Mouse (Mus musculus) CH12.LX (cell line): ENCODE measurements around the gene Chic2. TPM values are rescaled to one million over a fixed set of nuclear protein-coding genes. Genes with fewer than 3 reads are reported as not detected.

Experiments used
- DNase-seq: peaks from one replicate; pipeline ENCODE4 v3.0.0-alpha.2; 2013; ENCODE audit errors: extremely low read depth
- H3K27ac ChIP-seq: 2 replicates; pipeline ENCODE4 v1.5.1; 2012; ENCODE audit warnings: low read depth, mild to moderate bottlenecking, control low read depth, moderate library complexity; ENCODE audit not compliant: insufficient read depth
- H3K27me3 ChIP-seq: replicated peaks from 2 replicates; pipeline ENCODE3; 2012; ENCODE audit warnings: inconsistent platforms
- H3K36me3 ChIP-seq, 2 experiments: replicated peaks in 1 of 2; 2 replicates each; pipeline versions ENCODE3 to v1.6.1; 2012; ENCODE audit warnings: inconsistent platforms in 1 of 2, low read length in 1 of 2, mild to moderate bottlenecking in 1 of 2, mixed read lengths in 1 of 2, moderate library complexity in 1 of 2; ENCODE audit not compliant: control insufficient read depth in 1 of 2, insufficient read depth in 1 of 2
- H3K4me1 ChIP-seq, 2 experiments: 2 replicates each; pipeline ENCODE4 v1.6.1; 2012; ENCODE audit warnings: inconsistent platforms in 1 of 2, moderate library complexity in 1 of 2; ENCODE audit not compliant: insufficient read depth in 2 of 2, control insufficient read depth in 1 of 2
- H3K4me2 ChIP-seq: 2 replicates; pipeline ENCODE4 v1.6.1; 2012; ENCODE audit warnings: low read depth, mild to moderate bottlenecking, control low read depth; ENCODE audit not compliant: poor library complexity, insufficient read depth, severe bottlenecking
- H3K4me3 ChIP-seq, 3 experiments: fragments of 150-350 bp in 1 of 3; sonication (generic) in 1 of 3; replicated peaks in 1 of 3; 2 replicates each; pipeline versions ENCODE3 to v1.5.1; 2011 to 2012; ENCODE audit warnings: low read depth in 2 of 3, low read length in 2 of 3, mild to moderate bottlenecking in 2 of 3, moderate library complexity in 2 of 3, control low read depth in 1 of 3, improper control_type of control experiment in 1 of 3, inconsistent platforms in 1 of 3, mixed read lengths in 1 of 3; ENCODE audit not compliant: poor library complexity in 1 of 3
- H3K79me2 ChIP-seq: replicated peaks from 2 replicates; pipeline ENCODE4 v1.6.1; 2012; ENCODE audit warnings: mild to moderate bottlenecking, moderate library complexity; ENCODE audit not compliant: control insufficient read depth, poor library complexity, insufficient read depth, severe bottlenecking; ENCODE audit errors: extremely low read depth
- H3K9ac ChIP-seq: 2 replicates; pipeline ENCODE4 v1.6.1; 2012; ENCODE audit warnings: low read depth, mild to moderate bottlenecking, control low read depth, moderate library complexity; ENCODE audit not compliant: insufficient read depth
- H3K9me3 ChIP-seq: replicated peaks from 2 replicates; pipeline ENCODE3; 2012; ENCODE audit warnings: low read length, inconsistent platforms, mixed read lengths
- CHD1 ChIP-seq: IDR thresholded peaks from 2 replicates; pipeline ENCODE4 v1.6.1; 2012; ENCODE audit warnings: low read depth, low read length, improper control_type of control experiment, inconsistent platforms
- CHD2 ChIP-seq: IDR thresholded peaks from 2 replicates; pipeline ENCODE4 v1.6.1; 2011; ENCODE audit warnings: low read length, improper control_type of control experiment
- ELF1 ChIP-seq: IDR thresholded peaks from 2 replicates; pipeline ENCODE4 v1.6.1; 2014; ENCODE audit warnings: low read depth, mild to moderate bottlenecking, inconsistent platforms, low read length, improper control_type of control experiment
- EP300 ChIP-seq: IDR thresholded peaks from 2 replicates; pipeline ENCODE4 v1.6.1; 2011; ENCODE audit warnings: low read length, improper control_type of control experiment
- ETS1 ChIP-seq: conservative IDR thresholded peaks from 2 replicates; pipeline ENCODE4 v1.6.1; 2012; ENCODE audit warnings: low read depth, mild to moderate bottlenecking, inconsistent platforms, low read length, improper control_type of control experiment, moderate library complexity
- HCFC1 ChIP-seq: IDR thresholded peaks from 2 replicates; pipeline ENCODE4 v1.6.1; 2012; ENCODE audit warnings: low read depth, mild to moderate bottlenecking, inconsistent platforms, low read length, improper control_type of control experiment
- IRF4 ChIP-seq: IDR thresholded peaks from 2 replicates; pipeline ENCODE4 v1.6.1; 2014; ENCODE audit warnings: low read depth, mild to moderate bottlenecking, inconsistent platforms, low read length, improper control_type of control experiment
- KAT2A ChIP-seq: IDR thresholded peaks from 2 replicates; pipeline ENCODE4 v1.6.1; 2012; ENCODE audit warnings: low read length, improper control_type of control experiment, inconsistent platforms; ENCODE audit not compliant: insufficient replicate concordance
- MAX ChIP-seq: IDR thresholded peaks from 2 replicates; pipeline ENCODE4 v1.6.1; 2011; ENCODE audit warnings: low read length, improper control_type of control experiment
- MAZ ChIP-seq: IDR thresholded peaks from 2 replicates; pipeline ENCODE4 v1.6.1; 2012; ENCODE audit warnings: low read depth, mild to moderate bottlenecking, inconsistent platforms, low read length, improper control_type of control experiment, moderate library complexity
- MEF2A ChIP-seq: IDR thresholded peaks from 2 replicates; pipeline ENCODE4 v1.6.1; 2014; ENCODE audit warnings: low read depth, mild to moderate bottlenecking, inconsistent platforms, low read length, improper control_type of control experiment, borderline replicate concordance
- MXI1 ChIP-seq: IDR thresholded peaks from 2 replicates; pipeline ENCODE4 v1.6.1; 2011; ENCODE audit warnings: mild to moderate bottlenecking, low read depth, low read length, improper control_type of control experiment
- MYC ChIP-seq: IDR thresholded peaks from 2 replicates; pipeline ENCODE4 v1.6.1; 2011; ENCODE audit warnings: low read depth, mild to moderate bottlenecking, improper control_type of control experiment, low read length
- POLR2A ChIP-seq: IDR thresholded peaks from 2 replicates; pipeline ENCODE4 v1.6.1; 2011; ENCODE audit warnings: low read depth, mild to moderate bottlenecking, improper control_type of control experiment, low read length
- POLR2AphosphoS2 ChIP-seq: IDR thresholded peaks from 2 replicates; pipeline ENCODE4 v1.6.1; 2011; ENCODE audit warnings: low read depth, low read length, improper control_type of control experiment
- RAD21 ChIP-seq: IDR thresholded peaks from 2 replicates; pipeline ENCODE4 v1.6.1; 2011; ENCODE audit warnings: low read depth, mild to moderate bottlenecking, low read length, improper control_type of control experiment, moderate library complexity
- SIN3A ChIP-seq: IDR thresholded peaks from 2 replicates; pipeline ENCODE4 v1.6.1; 2012; ENCODE audit warnings: low read length, improper control_type of control experiment, inconsistent platforms
- TBP ChIP-seq: conservative IDR thresholded peaks from 2 replicates; pipeline ENCODE4 v1.6.1; 2011; ENCODE audit warnings: low read depth, low read length, improper control_type of control experiment
- UBTF ChIP-seq: IDR thresholded peaks from 2 replicates; pipeline ENCODE4 v1.6.1; 2012; ENCODE audit warnings: low read depth, mild to moderate bottlenecking, inconsistent platforms, low read length, improper control_type of control experiment, moderate library complexity
- USF1 ChIP-seq: IDR thresholded peaks from 2 replicates; pipeline ENCODE4 v1.6.1; 2014; ENCODE audit warnings: low read depth, mild to moderate bottlenecking, inconsistent platforms, low read length, improper control_type of control experiment
- ZMIZ1 ChIP-seq: IDR thresholded peaks from 2 replicates; pipeline ENCODE4 v1.6.1; 2012; ENCODE audit warnings: low read depth, mild to moderate bottlenecking, inconsistent platforms, low read length, improper control_type of control experiment
- dilution Hi-C: fragments of 300-500 bp; cut with MboI; formaldehyde crosslinking; loops from 2 replicates; pipeline ENCODE4 v1.14.3; 2020; ENCODE audit warnings: low sequenced_read_pairs; ENCODE audit not compliant: extremely low pct_unique_long_range_greater_than_20kb, extremely low pct_ligation_motif_present
- in situ Hi-C: fragments of 300-500 bp; cut with MboI; formaldehyde crosslinking; loops from 3 replicates; pipeline ENCODE4 v1.14.3; 2019; ENCODE audit warnings: low sequenced_read_pairs, low pct_ligation_motif_present, low pct_unique_long_range_greater_than_20kb, mixed read lengths
- polyA plus RNA-seq: library from polyadenylated mRNA; unstranded; fragments of >175 nt; gene quantifications from 2 replicates; pipeline ENCODE4 v1.2.1, GENCODE M21; 2012; ENCODE audit warnings: low read depth; ENCODE audit not compliant: insufficient read length
- total RNA-seq, 2 experiments: library from RNA; depleted of rRNA; stranded (reverse); fragments of 300-350 nt in 1 of 2; fragments of >200 nt in 1 of 2; gene quantifications; 2 replicates each; pipeline ENCODE4 v1.2.3; 2012 to 2014

Chic2 gene
- total and polyA plus RNA-seq, 3 experiments: 28.2 to 41.6 (median 40.8) TPM

GRCm38 (mm10) chr5:74975507-74975906 lies 69.1 kb downstream of the Chic2 start:
- Histone ChIP-seq H3K4me3 (no peak overlapping the region), H3K4me1 (peaks cover 0 to 2% of the 10 kb centered on the region in 2 experiments; a peak in 1 of 4 replicates), H3K36me3 (no peaks in the 10 kb centered on the region), H3K27ac (no peak overlapping the region), H3K9ac (no peak overlapping the region), H3K79me2 (no peaks in the 10 kb centered on the region), H3K9me3 (no peaks in the 10 kb centered on the region), H3K27me3 (peaks cover 4% of the 10 kb centered on the region), H3K4me2 (no peak overlapping the region)
- no peak for DNase-seq
- in situ Hi-C loops (no loop called here), dilution Hi-C loops (no loop called here)
- TF ChIP-seq MAZ: no peak
- TF ChIP-seq EP300: no peak
- no peak for TF ChIP-seq ETS1
- no peak for TF ChIP-seq USF1
- no peak for TF ChIP-seq MAX
- TF ChIP-seq KAT2A: no peak
- TF ChIP-seq MYC: no peak
- no peak for TF ChIP-seq MXI1
- TF ChIP-seq CHD2: no peak
- no peak for TF ChIP-seq HCFC1
- TF ChIP-seq POLR2AphosphoS2: no peak
- TF ChIP-seq MEF2A: no peak
- TF ChIP-seq UBTF: no peak
- no peak for TF ChIP-seq RAD21
- TF ChIP-seq CHD1: no peak
- no peak for TF ChIP-seq ZMIZ1
- TF ChIP-seq IRF4: no peak
- no peak for TF ChIP-seq ELF1

- no peak for DNase-seq
- Histone ChIP-seq H3K4me3 (no peak overlapping the region), H3K4me2 (no peak overlapping the region), H3K27me3 (peaks cover 4% of the 10 kb centered on the region), H3K79me2 (no peaks in the 10 kb centered on the region), H3K27ac (no peak overlapping the region), H3K36me3 (no peaks in the 10 kb centered on the region)
- in situ Hi-C loops (no loop called here), dilution Hi-C loops (no loop called here)
- TF ChIP-seq MYC: no peak
- no peak for TF ChIP-seq TBP
- no peak for TF ChIP-seq MAX
- no peak for TF ChIP-seq POLR2A
- TF ChIP-seq KAT2A: no peak
- no peak for TF ChIP-seq SIN3A
- TF ChIP-seq, all 38 proteins: peak for 0
- H3K4me1 ChIP-seq: peaks cover 0 to 2% of the 10 kb centered on the region in 2 experiments; a peak in 1 of 4 replicates
- H3K9me3 ChIP-seq: no peaks in the 10 kb centered on the region
- no peak overlapping the region for H3K9ac ChIP-seq
Observed at GRCm38 (mm10) chr5:74974726-74975411, 69.7 kb downstream of the Chic2 start.
